Mouse (Mus musculus) C2C12 (cell line): ENCODE measurements at regions not wholly inside any gene's neighbourhood (a gene's known extent, or its start where the extent isn't known, plus 50 kb on each side); places are given as distances from the start of the nearest gene placed in this dataset.

Source experiments
- CEBPB ChIP-seq: IDR thresholded peaks from one replicate; pipeline ENCODE4 v1.6.1; 2011; ENCODE audit warnings: low read depth, mild to moderate bottlenecking, control low read depth, moderate library complexity
- CTCF ChIP-seq: IDR thresholded peaks from one replicate; pipeline ENCODE4 v1.5.1; 2011; ENCODE audit not compliant: control insufficient read depth, insufficient read depth, insufficient read length
- MAX ChIP-seq: IDR thresholded peaks from one replicate; pipeline ENCODE4 v1.6.1; 2011; ENCODE audit warnings: mild to moderate bottlenecking, control low read depth
- MYOD1 ChIP-seq: IDR thresholded peaks from one replicate; pipeline ENCODE4 v1.6.1; 2011; ENCODE audit warnings: low read depth; ENCODE audit not compliant: control insufficient read depth, insufficient read length
- USF1 ChIP-seq: IDR thresholded peaks from one replicate; pipeline ENCODE4 v1.6.1; 2011; ENCODE audit warnings: low read depth, mild to moderate bottlenecking, control low read depth, moderate library complexity

- TF ChIP-seq CTCF (no peak), MAX (no peak), USF1 (no peak), CEBPB (no peak), MYOD1 (no peak)
These were observed 513.6 kb upstream of the Fam160b2 start for GRCm38 (mm10) chr14:71113198-71113597.
